Mouse (Mus musculus): Measurements from ENCODE around the gene Gpatch8.
A peak's percentile ranks its signal among the peaks of the same experiment; 100 is the strongest.
"Not testable (repeated sequence)": the region's sequence is repeated elsewhere in the genome, so short reads cannot be mapped to it uniquely, and the experiment has no call there.

The Gpatch8 gene

DNA sequence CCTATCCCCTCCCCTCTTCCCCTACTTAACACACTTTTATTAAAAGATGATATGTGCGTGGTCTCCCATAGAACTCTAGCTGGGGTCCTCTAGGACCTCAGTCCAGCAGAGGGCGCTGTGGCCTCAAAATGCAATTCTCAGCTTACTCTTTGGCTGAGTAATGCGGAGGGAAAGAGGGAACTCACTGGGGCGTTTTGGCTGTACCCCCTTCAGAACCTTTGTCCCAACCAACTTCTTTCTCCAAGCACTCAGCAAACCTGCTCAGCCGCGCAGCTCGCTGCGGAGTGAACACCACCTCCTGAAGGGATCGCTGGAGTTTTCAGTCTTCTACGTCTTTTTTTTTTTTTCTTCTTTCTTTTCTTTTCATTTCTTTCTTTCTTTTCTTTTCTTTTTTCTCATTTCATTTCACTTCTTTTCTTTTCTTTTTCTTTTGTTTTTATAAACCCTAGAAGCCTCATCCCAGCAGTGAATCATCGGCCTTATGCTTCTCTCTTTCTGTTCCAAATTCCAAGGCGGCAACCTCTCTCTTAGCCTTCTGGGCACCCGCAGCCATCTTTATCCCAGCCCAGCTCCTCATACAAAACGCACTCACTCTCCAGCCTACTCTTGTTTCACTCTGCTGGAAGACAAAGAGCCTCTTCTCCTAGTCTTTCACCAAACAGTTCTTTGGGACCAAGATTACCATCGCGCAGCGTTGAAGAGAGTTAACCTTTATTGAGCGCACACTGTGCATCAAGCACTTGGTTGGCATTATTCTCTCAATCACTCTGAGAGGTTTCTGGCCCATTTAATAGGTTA lies 16.9 kb upstream of the Gpatch8 start:
- peak; percentile 60 for DNase-seq (ENCODE audit: low read depth, low spot score)

DNA sequence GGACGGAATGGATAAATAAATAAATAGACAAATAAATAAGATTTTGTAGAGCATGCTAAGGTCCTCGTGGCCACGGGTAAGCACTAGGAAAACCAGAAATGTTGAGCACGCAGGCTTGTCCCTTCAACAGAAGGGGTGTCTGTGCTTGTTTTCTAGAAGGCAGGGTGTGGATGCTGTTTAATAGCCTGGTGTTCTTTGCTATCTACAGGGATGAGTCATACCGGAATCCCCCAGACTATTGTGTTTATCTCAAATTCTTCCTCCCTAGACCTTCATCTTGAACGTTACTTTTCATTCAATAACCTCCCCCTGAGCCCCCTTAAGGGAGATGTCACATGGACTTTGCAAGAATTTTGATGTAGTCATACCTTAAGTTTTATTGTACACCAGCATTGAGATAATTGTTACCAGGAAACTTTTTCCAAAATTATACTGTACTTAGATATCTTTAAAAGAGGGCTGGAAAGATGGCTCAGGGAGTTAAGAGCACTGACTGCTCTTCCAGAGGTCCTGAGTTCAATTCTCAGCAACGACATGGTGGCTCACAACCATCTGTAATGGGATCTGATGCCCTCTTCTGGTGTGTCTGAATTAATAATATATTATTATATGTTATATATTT lies 12.7 kb upstream of the Gpatch8 start:
- DNase-seq (ENCODE audit: low read depth, low spot score), result no peak

DNA sequence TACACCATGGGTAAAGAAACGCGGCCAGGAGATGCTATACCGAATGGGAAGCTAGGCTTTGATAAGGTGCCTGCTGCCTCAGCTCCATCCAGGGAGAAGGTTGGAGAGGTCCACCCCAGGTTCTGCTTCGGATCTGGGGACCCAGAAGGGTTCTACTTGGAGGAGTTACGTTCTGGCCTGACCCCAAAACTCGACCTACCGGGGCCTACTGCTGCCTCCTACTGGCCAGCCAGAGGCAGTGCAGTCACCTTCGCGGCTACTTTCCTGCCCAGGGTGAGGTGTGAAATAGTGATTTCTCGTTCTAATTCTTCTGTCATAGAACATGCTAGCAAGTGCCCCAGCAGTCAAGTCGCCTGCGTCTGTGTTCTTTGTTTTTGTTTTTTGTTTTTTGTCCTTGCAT lies 12.0 kb upstream of the Gpatch8 start:
- DNase-seq (ENCODE audit: low read depth, low spot score), result no peak

DNA sequence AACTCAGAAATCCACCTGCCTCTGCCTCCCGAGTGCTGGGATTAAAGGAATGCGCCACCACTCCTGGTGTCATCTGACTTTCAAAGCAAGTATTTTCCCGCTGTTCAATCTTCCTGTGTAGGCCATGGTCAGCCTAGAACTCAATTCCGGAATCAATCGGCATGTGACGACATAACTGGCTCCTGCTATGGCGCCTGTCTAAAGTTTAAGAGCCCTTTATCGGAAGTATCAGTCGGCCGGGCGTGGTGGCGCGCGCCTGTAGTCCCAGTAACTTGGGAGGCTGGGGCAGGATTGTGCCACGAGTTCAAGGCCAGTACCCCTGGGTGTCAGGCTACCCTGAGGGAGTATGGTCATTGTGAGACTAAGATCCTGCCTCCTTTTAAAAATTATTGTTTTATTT lies 11.5 kb upstream of the Gpatch8 start:
- DNase-seq (ENCODE audit: low read depth, low spot score), result no peak

DNA sequence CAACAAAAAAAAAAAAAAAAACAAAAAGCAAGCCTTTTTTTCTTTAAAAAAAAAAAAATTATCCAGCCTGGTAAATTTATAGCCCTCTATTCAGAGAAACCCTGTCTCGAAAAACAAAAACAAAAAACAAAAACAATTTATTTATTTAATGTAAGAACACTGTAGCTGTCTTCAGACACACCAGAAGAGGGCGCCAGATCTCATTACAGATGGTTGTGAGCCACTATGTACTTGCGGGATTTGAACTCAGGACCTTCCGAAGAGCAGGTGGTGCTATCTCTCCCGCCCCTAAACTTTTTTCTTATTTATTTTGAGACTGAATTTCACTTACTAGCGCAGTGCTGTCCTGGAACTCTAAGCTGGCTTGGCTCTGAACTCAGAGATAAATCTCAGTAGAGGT lies 11.0 kb upstream of the Gpatch8 start:
- DNase-seq (ENCODE audit: low read depth, low spot score), result no peak

DNA sequence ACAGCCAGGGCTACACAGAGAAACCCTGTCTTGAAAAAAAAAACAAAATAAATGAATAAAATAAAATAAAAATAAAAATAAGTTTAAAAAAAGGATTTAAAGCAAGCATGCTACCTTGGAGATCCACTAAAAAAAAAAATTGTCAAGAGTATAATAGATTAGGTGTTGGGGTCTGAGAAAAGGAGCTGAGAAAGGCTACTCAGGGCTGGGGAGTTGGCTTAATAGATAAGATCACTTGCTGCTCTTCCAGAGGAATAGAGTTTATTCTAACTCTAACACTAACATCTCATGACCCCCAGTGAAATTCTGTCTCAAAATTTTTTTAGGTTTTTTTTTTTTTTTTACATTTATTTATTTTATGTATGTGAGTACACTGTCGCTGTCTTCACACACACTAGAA lies 10.1 kb upstream of the Gpatch8 start:
- DNase-seq (ENCODE audit: low read depth, low spot score), result no peak

DNA sequence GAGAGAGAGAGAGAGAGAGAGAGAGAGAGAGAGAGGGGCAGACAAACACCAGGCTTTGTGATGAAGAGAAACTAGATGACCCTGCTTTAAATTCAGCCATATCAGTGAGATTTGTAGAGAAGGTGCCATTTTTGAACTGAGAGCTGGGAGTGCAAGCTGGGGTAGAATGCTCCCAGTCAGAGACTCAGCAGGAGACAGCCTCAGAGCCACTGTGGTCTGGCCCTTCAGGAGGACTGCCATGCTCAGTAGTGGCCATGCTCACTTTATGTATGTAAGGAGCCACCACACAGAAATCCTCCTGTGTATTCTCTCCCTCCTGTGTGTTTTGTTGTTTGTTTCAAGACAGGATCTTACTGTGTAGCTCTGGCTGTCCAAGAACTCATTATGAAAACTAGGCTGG lies 9.5 kb upstream of the Gpatch8 start:
- DNase-seq (ENCODE audit: low read depth, low spot score), result no peak

DNA sequence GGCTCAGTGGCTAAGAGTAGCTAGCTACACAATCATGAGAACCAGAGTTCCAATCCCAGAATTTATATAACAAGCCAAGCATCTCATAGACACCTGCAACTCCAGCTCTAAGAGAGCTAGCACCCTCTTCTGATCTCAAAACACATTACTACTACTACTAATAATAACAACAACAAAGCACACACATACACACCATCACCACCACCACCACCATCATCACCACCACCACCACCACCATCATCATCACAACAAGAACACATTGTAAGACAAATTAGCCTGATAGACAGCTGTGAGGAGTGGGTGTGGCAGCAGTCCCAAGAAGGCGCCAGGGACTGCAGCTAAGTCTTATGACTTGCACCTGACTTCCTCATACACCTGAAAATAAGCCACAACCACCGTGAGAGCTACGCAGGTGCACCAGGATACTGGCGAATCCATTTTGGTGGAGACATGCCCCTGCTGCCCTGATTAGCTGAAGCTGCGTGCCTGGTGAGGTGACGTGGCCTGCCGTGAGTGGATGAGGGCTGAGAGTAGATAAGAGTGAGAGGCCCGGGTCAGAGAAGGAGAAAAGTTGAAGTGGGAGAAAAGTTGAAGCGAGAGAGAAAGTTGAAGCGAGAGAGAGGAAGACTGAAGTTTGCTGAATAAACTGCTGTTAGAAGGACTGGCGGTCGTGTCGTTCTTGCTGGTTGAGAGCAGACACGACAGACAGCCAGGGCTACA lies 8.9 kb upstream of the Gpatch8 start:
- DNase-seq (ENCODE audit: low read depth, low spot score), result not testable (repeated sequence)

DNA sequence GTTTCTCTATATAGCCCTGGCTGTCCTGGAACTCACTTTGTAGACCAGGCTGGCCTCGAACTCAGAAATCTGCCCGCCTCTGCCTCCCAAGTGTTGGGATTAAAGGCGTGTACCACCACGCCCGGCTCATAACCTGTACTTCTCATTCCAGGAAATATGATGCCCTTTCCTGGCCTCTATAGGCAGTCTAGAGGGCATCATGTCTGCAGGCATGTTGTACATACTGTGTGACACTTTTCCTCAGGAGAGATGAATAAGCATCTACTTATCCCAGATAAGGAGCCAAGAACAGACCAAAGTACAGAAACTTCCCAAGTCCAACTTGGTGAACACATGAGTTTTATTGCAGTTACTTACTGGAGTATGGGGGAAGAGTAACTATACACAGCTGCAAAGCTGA lies 2.5 kb upstream of the Gpatch8 start:
- no peak for DNase-seq (ENCODE audit: low read depth, low spot score)

DNA sequence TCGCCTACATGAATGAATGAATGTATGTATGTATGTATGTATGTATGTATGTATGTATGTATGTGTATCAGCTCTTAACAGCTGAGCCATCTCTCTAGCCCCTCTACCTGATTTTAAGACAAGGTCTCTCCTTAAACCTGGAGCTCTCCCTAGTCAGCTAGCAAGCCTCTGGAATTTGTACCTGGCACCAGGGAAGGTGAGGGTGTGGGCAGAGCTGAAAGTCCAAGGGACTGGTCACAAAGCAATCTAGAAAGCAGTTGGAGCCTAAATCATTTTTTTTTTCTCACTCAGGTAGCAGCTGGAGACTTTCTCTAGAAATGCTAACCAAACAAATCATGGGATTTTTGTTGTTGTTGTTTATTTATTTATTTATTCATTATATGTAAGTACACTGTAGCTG lies 1.2 kb upstream of the Gpatch8 start:
- no peak for DNase-seq (ENCODE audit: low read depth, low spot score)

DNA sequence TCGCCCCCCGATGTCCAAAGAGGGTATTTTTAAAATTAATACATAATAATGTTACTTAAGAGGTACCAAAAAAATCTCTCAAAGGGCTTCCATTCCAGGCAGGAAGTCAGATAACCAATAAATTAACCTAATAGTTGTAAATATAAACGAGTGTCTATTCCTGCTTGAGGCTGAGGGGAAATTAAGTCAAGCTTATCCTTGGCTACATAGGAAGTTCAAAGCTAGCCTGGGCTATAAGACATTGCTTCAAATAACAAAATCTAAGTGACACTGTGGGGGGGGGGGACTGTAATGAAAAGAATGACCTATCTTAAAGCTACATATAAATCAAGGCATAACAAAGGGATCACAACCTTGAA lies 503 bp upstream of the Gpatch8 start:
- no peak for DNase-seq (ENCODE audit: low read depth, low spot score)

DNA sequence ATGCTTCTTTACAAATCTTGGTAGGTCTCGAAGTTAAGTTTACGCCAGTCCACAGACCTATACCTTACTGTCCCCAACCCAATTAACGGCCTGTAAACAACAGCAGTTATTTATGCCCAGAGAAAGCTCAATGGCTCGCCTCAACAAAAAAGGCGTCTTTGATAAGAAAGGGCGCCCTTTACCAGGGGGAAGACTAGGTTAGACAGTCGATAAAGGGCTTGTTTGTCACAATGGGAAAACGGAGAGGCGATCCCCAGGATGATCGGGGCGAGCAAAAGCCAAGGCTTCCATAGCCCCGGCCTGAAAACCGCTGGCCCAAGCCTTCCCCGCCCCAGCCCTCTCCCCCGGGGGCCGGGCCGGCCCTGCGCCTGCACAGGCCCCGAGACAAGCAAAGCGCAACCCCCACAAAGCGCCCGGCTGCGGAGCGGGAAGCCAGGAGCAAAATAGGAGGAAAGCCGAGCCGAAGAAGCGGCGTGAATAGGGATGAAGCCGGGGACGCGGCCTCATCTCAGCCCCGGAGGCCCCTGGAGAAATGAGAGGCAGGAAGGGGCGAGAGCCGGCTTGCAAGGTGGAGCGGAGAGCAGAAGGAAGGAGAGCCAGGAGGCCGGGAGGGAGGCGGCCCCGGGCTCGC lies 677 bp downstream of the Gpatch8 start:
- no peak for DNase-seq (ENCODE audit: low read depth, low spot score)

DNA sequence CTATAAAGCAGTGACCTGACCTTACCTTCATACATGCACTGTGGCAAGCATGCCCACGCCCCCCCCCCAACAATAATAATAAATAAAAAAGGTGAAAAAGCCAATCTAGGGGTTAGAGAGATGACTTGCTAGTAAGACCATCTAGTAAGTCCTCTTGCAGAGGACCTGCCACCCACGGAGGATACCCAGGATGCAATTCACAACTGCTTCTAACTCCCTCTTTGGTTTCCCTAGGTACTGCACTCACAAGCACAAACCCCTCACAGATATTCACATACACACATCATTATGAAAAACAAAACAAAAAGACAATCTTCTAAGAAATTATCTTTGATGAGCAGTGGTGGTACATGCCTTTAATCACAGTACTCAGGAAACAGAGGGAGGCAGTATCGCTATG lies 4.1 kb downstream of the Gpatch8 start:
- no peak for DNase-seq (ENCODE audit: low read depth, low spot score)

DNA sequence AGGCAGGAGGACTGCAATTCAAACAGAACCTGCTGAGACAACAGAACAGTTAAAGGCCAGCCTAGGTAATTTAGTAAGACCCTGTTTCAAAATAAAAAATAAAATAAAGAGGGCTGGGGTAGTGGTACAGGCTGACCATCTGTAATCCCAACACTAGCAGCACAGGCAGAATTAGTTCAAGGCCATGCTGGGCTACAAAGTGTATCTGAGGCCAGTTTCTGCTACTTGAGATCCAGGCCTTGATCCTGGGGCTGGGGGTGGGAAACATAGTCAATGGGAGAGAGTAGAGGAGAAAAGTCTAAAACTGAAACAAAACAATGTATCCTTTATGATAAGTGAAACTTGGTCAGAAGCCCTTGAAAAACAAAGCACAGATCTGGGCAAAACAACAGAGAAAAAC lies 5.0 kb downstream of the Gpatch8 start:
- no peak for DNase-seq (ENCODE audit: low read depth, low spot score)

DNA sequence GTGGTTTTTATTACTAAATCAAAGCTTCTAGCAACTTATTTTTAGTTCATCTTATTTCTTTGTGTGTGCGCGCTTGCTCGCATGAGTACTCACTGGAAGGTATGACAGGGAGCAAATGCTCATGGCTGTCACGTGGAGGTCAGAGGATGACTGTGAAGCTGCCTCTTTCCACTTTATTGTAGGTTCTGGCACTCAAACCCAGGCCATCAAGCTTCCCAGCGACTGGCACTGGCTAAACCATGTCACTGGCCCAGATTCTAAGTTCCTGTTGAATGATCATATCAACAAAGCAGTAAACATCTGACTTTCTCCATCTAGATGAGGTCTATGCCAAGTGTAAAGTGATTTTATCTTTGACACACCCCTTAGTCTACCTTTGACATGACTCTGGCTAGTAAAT lies 14.7 kb downstream of the Gpatch8 start:
- no peak for DNase-seq (ENCODE audit: low read depth, low spot score)

DNA sequence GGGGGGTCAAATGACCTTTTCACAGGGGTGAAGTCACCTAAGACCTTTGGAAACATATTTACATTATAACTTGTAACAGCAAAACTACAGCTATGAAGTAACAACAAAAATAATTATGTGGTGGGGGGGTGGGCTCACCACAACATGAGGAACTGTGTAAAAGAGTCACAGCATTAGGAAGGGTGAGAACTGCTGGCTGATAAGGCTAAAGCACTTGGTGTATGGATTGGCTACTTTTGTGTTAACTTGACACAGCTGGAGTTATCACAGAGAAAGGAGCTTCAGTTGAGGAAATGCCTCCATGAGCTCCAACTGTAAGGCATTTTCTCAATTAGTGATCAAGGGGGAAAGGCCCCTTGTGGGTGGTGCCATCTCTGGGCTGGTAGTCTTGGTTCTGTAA lies 15.9 kb downstream of the Gpatch8 start:
- not testable (repeated sequence) for DNase-seq (ENCODE audit: low read depth, low spot score)

DNA sequence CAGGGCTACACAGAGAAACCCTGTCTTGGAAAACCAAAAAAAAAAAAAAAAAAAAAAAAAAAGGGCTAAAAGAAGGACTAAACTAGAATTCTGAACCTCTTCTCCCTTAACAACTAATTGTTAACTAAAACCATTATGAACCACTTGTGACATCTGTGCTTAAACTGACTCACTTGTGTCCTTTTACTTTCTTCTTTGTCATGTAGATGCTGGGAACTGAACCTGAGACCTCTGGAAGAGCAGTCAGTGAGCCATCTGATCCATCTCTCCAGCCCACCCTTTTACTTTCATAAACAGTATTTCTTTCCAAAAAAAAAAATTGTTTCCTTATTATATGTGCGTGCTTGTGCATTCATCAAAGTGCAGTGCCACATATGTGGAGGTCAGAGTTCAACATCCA lies 16.5 kb downstream of the Gpatch8 start:
- DNase-seq (ENCODE audit: low read depth, low spot score), result no peak

DNA sequence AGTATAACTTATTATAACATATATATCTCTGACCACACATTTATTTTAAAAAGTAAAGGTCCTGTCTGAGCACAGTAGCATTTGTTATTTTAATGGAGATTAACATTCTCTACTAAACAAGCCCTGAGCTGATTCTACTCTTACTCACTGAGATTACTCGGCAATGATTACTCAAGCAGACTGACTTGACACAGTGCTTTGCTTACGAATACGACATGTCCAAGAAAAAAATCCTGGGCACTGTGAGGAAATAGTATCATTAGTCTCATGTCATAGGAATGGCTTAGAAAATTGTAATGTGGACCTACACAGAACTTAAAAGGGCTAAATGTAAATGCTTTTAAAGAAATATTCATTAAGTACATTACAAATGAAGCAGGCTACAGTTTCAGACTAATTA lies 20.0 kb downstream of the Gpatch8 start:
- DNase-seq (ENCODE audit: low read depth, low spot score), result no peak

DNA sequence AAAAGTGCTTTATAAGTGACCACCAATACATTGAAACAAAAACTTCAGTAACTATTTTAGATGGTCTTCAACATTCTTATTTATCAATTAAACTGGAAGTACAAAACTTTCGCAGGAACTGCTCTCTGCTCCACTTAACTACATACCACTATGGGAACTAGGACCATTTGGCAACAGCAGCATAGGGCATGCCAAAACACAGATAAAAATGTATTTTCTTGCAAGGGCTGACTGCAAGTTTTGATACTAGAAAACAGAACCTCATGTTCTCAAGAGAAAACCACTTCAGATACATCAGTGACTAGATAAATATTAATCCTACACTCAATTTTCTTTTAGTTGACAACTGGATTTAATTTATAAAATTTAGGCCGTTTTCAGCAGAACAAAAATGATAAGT lies 22.1 kb downstream of the Gpatch8 start:
- DNase-seq (ENCODE audit: low read depth, low spot score), result no peak

DNA sequence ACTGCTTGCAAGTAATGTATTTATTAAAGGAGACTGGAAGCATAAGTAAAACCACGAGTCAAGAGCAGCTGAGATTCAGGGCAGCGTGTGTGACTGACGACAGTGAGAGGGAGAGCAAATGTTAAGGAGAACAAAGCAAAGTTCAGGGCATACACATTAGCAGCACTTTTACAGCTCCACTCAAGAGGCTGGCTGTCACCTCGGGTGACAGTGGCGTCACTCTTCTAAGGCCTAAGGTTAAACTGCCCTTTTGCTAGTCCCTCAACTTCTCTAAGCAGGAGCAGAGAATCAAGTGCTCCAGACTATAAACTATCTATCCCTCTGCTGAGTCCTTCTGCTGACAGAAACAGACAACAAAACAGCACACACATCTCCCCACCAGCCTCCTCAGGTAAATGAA lies 24.8 kb downstream of the Gpatch8 start:
- no peak for DNase-seq (ENCODE audit: low read depth, low spot score)

DNA sequence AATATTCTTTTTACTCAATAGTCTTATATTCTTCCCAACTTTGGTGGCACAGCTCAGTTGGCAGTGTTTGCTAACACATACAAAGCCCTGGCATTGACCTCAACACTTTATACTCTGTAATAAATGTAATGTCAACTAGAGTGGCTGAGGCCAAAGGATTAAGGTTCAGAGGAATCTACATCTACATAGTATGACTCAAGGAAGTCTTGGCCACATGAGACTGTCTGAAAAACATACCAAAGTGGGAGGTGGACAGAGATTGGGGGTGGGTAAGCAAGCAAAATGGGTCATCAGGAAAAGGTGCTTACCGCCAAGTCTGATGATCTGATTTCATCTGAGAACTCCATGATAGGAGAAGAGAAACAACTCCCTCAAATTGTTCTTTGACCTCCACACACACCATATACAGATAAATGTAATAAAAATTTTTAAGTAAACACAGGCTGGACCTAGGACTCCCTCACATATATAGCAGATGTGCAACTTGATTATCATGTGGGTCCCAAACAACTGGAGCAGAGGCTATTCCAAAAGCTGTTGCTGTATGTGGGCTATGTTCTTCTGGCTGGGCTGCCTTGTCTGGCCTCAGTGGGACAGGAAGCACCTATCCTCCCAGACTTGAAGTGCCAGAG lies 41.3 kb downstream of the Gpatch8 start:
- no peak for DNase-seq (ENCODE audit: low read depth, low spot score)

DNA sequence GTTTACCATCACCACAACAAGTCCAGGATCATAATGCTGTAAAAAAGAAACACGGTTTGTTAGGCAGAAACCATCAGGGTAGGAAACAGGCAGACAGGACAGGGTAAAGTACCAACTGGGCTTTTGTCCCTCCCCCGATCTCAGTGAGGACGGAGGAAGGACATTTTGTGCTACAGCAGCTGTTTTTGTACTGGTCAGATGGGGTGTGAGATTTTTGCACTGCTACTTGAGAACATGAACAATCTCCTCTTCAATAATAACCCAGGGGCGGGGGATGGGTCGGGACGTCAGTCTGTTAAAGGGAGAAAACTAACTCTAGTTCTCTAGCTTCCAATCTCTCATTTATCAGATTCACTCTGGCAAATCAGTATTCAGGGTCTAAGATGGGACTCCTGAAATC lies 46.0 kb downstream of the Gpatch8 start:
- no peak for DNase-seq (ENCODE audit: low read depth, low spot score)
